Mouse (Mus musculus): Measurements from ENCODE around the gene Gon7.

DNA sequence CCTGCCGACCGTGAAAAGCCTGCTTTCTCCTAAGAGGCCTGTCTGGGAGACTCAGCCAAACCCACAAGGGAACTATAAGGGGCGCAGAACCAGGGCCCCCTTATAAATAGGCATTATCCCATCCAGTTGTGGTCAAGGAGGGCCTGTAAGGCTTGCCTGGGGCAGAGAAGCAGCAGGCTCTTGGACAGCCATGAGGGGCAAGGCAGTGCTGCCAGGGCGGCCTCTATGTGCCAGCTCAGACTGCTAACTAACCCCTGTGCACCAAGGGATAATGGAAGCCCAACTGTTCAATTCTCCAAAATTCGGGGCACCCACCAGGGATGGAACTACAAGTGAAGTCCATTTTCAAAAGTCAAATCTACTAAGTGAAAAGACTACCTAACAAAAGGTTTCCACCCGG, 54.2 kb downstream of the Gon7 start:
- no peak for TF ChIP-seq CTCF (IDR thresholded peaks at IDR 0.05; ENCODE audit: extremely low read depth, insufficient read length, insufficient replicate concordance, low read depth, low read length)
- no peak for TF ChIP-seq POLR2A (IDR thresholded peaks at IDR 0.05; ENCODE audit: low read depth, low read length)
